Mouse (Mus musculus): ENCODE data around the gene Map7.

The Map7 gene

GRCm38 (mm10) chr10:20233451-20233850 lies 85.2 kb downstream of the Map7 start:
- DNase-seq (ENCODE audit: low spot score in 2 of 2) = no peak

GRCm38 (mm10) chr10:20234466-20234865 lies 86.2 kb downstream of the Map7 start:
- DNase-seq (ENCODE audit: low spot score in 2 of 2) = no peak

- DNase-seq (ENCODE audit: low spot score in 2 of 2) = no peak
These were observed 87.4 kb downstream of the Map7 start for GRCm38 (mm10) chr10:20235656-20236055.

- DNase-seq (ENCODE audit: low spot score in 2 of 2) = no peak
These were observed 88.0 kb downstream of the Map7 start for GRCm38 (mm10) chr10:20236241-20236640.

- DNase-seq (ENCODE audit: low spot score in 2 of 2) = no peak
These were observed 90.0 kb downstream of the Map7 start for GRCm38 (mm10) chr10:20238281-20238680.

GRCm38 (mm10) chr10:20240858-20241257 lies 92.6 kb downstream of the Map7 start:
- no peak for DNase-seq (ENCODE audit: low spot score in 2 of 2)

- DNase-seq (ENCODE audit: low spot score in 2 of 2) = no peak
These were observed 95.0 kb downstream of the Map7 start for GRCm38 (mm10) chr10:20243321-20243720.

GRCm38 (mm10) chr10:20245082-20245481 lies 96.8 kb downstream of the Map7 start:
- no peak for DNase-seq (ENCODE audit: low spot score in 2 of 2)

GRCm38 (mm10) chr10:20249091-20249490 lies 100.8 kb downstream of the Map7 start:
- no peak for DNase-seq (ENCODE audit: low spot score in 2 of 2)

GRCm38 (mm10) chr10:20255579-20255978 lies 107.3 kb downstream of the Map7 start:
- no peak for DNase-seq (ENCODE audit: low spot score in 2 of 2)

GRCm38 (mm10) chr10:20257054-20257643 lies 108.9 kb downstream of the Map7 start:
- no peak for DNase-seq (ENCODE audit: low spot score in 2 of 2)

GRCm38 (mm10) chr10:20257721-20258720 lies 109.8 kb downstream of the Map7 start:
- no peak for DNase-seq (ENCODE audit: low spot score in 2 of 2)

GRCm38 (mm10) chr10:20259476-20259875 lies 111.2 kb downstream of the Map7 start:
- DNase-seq (ENCODE audit: low spot score in 2 of 2) = no peak

GRCm38 (mm10) chr10:20262896-20263295 lies 114.6 kb downstream of the Map7 start:
- DNase-seq (ENCODE audit: low spot score in 2 of 2) = no peak

- no peak for DNase-seq (ENCODE audit: low spot score in 2 of 2)
These were observed 116.2 kb downstream of the Map7 start for GRCm38 (mm10) chr10:20264479-20264878.

GRCm38 (mm10) chr10:20267032-20267431 lies 118.8 kb downstream of the Map7 start:
- DNase-seq (ENCODE audit: low spot score in 2 of 2) = peak; percentile 34 to 38

GRCm38 (mm10) chr10:20268945-20269344 lies 120.7 kb downstream of the Map7 start:
- DNase-seq (ENCODE audit: low spot score in 2 of 2) = no peak

- DNase-seq (ENCODE audit: low spot score in 2 of 2) = no peak
These were observed 124.1 kb downstream of the Map7 start for GRCm38 (mm10) chr10:20272380-20272779.

GRCm38 (mm10) chr10:20273278-20273677 lies 125.0 kb downstream of the Map7 start:
- no peak for DNase-seq (ENCODE audit: low spot score in 2 of 2)

- no peak for DNase-seq (ENCODE audit: low spot score in 2 of 2)
These were observed 125.8 kb downstream of the Map7 start for GRCm38 (mm10) chr10:20274022-20274421.

GRCm38 (mm10) chr10:20281456-20281855 lies 133.2 kb downstream of the Map7 start:
- DNase-seq (ENCODE audit: low spot score in 2 of 2) = peak; percentile 39 to 44

- no peak for DNase-seq (ENCODE audit: low spot score in 2 of 2)
These were observed 137.2 kb downstream of the Map7 start for GRCm38 (mm10) chr10:20285289-20285975.
